Mouse (Mus musculus) C2C12 (cell line): ENCODE data around the gene Tcte2.

Experiments
- CTCF ChIP-seq: IDR thresholded peaks from one replicate; pipeline ENCODE4 v1.5.1; 2011; ENCODE audit not compliant: control insufficient read depth, insufficient read depth, insufficient read length
- FOSL1 ChIP-seq: IDR thresholded peaks from one replicate; pipeline ENCODE4 v1.8.0; 2011; ENCODE audit warnings: mild to moderate bottlenecking, low read length; ENCODE audit not compliant: poor library complexity, insufficient read depth, severe bottlenecking
- MAX ChIP-seq: IDR thresholded peaks from one replicate; pipeline ENCODE4 v1.6.1; 2011; ENCODE audit warnings: mild to moderate bottlenecking, control low read depth
- MYOD1 ChIP-seq: IDR thresholded peaks from one replicate; pipeline ENCODE4 v1.6.1; 2011; ENCODE audit warnings: low read depth; ENCODE audit not compliant: control insufficient read depth, insufficient read length
- MYOG ChIP-seq: IDR thresholded peaks from one replicate; pipeline ENCODE4 v1.6.1; 2011; ENCODE audit not compliant: control insufficient read depth, insufficient read length; ENCODE audit errors: extremely low read depth
- USF1 ChIP-seq: IDR thresholded peaks from one replicate; pipeline ENCODE4 v1.6.1; 2011; ENCODE audit warnings: low read depth, mild to moderate bottlenecking, control low read depth, moderate library complexity

DNA sequence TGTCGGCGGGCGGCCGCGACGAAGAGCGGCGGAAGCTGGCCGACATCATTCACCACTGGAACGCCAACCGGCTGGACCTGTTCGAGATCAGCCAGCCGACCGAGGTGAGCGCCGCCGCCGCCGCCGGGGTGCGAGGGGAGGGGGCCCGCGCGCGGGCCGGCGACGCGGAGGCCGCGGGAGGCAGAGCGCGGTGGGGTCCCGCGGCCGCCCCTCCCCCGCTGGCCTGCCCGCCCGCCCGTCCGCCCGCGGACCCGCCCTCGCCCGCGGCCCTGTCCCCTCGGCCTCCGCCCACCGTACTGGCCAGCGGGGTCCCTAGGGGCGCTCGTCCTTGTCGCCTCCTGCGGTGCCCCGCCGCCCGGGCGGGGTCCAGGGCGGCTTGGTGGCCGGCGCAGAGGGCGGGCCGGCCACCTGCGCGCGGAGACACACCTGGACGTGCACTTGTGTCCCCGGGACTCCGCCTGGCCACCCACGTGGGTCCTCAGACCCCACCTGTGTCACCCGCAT is 898 bp downstream of the Tcte2 start:
- TF ChIP-seq CTCF = no peak
- TF ChIP-seq USF1 = no peak
- no peak for TF ChIP-seq MAX
- no peak for TF ChIP-seq MYOD1
- TF ChIP-seq MYOG = no peak
- TF ChIP-seq FOSL1 = no peak
